Mouse (Mus musculus) kidney, postnatal 14 days (tissue): Measurements from ENCODE around the gene F10.
A peak's percentile ranks its signal among the peaks of the same experiment; 100 is the strongest.
"Not testable (repeated sequence)": the region's sequence is repeated elsewhere in the genome, so short reads cannot be mapped to it uniquely, and the experiment has no call there.

Source experiments
- DNase-seq: peaks from one replicate; pipeline ENCODE4 v3.0.0; 2022; ENCODE audit warnings: mixed read lengths

The F10 gene

DNA sequence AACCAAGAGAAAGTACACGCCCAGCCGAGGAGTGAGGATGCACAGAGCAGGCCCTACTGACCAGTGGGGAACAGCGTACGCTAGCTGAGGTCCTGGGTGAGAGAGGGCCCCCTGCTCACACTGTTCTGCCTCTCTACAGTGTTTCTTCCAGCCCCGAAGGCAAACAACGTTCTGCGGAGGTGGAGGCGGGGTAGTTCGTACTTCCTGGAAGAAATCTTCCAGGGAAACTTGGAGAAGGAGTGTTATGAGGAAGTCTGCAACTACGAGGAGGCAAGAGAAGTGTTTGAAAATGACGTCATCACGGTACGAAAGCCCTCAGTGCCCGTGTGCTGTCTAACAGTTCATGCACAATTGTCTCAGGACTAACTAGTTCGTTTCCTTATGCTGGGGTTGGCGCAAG is 26.0 kb downstream of the F10 start:
- no peak for DNase-seq

- no peak for DNase-seq
Observed at GRCm38 (mm10) chr8:13073255-13073654, 36.1 kb downstream of the F10 start.

GRCm38 (mm10) chr8:13075044-13075443 is 37.9 kb downstream of the F10 start:
- DNase-seq = no peak

- DNase-seq = not testable (repeated sequence)
Observed at GRCm38 (mm10) chr8:13075579-13075978, 38.5 kb downstream of the F10 start.

- no peak for DNase-seq
Observed at GRCm38 (mm10) chr8:13077542-13077941, 40.4 kb downstream of the F10 start.

DNA sequence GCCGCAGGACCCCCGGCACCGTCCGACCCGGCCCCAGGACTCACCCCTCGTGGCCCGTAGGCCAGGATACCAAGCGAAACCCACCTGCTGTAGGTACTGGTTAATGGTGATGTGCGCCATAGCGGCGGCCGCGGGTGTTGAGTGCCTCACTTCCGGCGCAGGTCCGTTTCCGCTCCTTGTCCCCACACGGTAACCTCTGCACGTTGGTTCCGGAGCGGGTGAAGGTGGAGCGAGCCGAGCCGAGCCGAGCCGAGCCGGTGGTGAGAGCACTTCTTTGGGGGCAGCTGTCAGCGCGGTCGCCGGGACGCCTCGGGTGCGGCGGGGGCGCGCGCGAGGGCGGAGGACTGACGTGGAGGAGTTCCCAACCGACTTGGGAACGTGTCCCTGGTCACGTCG is 67.6 kb downstream of the F10 start:
- peak; percentile 93 for DNase-seq

DNA sequence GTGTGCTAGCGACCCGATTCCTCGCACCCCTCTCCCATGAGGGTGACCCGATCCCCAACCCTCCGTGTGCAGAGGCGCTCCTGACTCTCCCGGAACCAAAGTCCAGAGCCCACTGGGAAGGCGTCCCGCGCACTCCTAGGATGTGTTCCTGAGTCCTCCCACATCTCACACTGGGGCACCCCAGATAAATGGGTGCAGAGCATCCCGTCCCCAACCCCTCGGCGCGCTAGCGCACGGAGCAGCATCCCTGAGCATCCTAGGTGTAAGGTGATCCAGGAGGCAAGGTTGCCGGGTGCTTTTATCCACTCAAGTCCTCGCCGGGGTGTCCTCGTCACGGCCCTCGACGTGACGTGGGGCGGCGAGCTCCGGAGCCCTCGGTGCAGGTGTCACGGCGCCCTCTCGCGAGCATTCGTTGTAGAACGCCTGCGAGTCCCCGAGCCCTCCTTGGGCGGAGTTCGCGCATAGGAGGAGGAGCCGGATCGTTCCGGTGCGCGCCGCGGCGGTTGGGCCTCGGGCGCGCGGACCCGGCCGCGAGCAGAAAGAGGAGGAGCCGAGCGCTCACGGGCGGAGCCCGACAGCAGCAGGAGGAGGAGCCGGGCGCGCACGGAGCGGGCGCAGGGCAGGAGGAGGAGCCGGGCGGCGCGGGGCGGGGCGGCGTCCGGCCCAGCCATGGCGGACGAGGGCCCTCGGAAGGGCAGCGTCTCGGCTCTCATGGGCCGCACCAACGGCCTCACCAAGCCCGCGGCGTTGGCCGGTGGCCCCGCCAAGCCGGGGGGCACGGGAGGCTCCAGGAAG is 68.2 kb downstream of the F10 start, which contains the start of the genes Pcid2 and Cul4a:
Gene Pcid2 (minus strand): TSS at position 373 of the 795 bp plus-strand sequence.
Gene Cul4a (plus strand): TSS at position 535 of the 795 bp plus-strand sequence.
- DNase-seq = peak; percentile 98

- no peak for DNase-seq
Observed at GRCm38 (mm10) chr8:13105908-13106551, 68.9 kb downstream of the F10 start.
